Mouse (Mus musculus): ENCODE data around the gene Ncoa1.

DNA sequence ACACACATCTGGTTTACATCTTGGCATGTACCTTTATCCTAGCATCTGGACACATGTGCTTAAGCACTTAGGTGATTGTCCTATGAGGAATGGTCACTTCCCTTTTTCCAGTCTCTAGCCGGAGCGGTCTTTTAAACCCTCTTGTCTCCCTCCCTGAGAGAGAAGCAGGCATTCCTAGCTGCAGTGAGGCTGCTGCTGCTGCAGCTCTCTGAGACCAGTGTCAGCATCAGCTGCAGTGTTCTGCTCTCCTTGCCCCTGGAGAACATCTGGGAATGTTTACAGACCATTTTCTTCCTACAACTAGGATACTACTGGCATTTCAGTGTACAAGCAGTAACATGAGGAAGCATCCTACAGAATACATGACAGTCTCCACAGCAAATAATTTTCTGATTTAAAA, 133.8 kb downstream of the Ncoa1 start:
- TF ChIP-seq CTCF (IDR thresholded peaks at IDR 0.05): no peak
- no peak for TF ChIP-seq POLR2A (IDR thresholded peaks at IDR 0.05; ENCODE audit: insufficient read depth, low read depth, low read length)

Measured in heart, adult 2 months (tissue).